In the genomic region with DNA sequence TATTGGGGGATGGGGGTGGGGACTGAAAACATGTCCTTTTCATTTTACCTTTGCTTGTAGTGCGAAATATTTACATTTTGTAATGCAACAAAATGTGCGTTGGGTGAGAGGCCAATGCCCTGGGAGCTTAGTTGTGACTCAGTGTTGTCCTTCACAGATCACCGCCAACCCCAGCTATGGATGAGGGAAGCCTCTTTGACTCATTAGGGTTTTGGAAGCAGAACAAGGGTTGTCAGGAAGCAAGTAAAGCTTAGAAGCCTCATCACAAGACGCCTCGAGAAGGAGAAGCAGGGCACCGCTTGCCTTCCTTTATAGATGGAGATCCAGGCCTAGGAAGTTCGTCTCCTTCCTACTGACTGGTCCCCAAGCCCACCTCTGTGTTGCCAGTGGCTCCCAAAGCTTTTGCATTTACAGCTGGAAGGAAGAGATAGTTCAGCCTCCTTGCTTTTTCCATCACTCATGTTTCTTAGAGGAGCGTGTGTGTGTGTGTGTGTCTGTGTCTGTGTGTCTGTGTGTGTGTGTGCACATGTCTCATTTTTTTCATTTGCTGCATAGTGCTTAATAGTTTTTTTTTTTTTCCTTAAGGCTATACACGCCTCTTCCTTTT, we compare ENCODE assay signal across 26 mouse cellular contexts.
A peak's percentile ranks its signal among the peaks of the same experiment; 100 is the strongest.
DNase-seq lines count a peak whose midpoint lies in the region; ATAC-seq and TF ChIP-seq lines count a peak whose summit lies in the region.
"Had no signal": no experiment of that assay in that cellular context is flagged by ENCODE, and none has a peak within 500 bp of the region (broad histone marks: within the 10 kb centered on the region; RNA-seq: fewer than 3 reads in every experiment).

No protein-coding gene starts in this region.

- H3K36me3 ChIP-seq in liver, embryonic 11.5 days (ENCODE audit: control insufficient read depth, insufficient read depth, low read length) = peaks cover 6% of the 10 kb centered on the region; the same call in 1 of the 2 replicates
- no peaks in the 10 kb centered on the region; the same call in 1 of the 2 replicates for H3K36me3 ChIP-seq in liver, embryonic 14.5 days (replicated peaks; ENCODE audit: control insufficient read depth, insufficient read depth, low read depth)
- H3K36me3 ChIP-seq: heart, embryonic 15.5 days; limb, embryonic 12.5 days; midbrain, embryonic 12.5 days; neural tube, embryonic 12.5 days had no signal

- intact Hi-C loops in left cerebral cortex, adult 2 months (cut with DNase I) = no loop called here

- peak overlapping the region; percentile 55 for H3K4me2 ChIP-seq in liver, embryonic 11.5 days
- H3K4me2 ChIP-seq in liver, embryonic 14.5 days (ENCODE audit: low read depth) = peak overlapping the region; percentile 66
- H3K4me2 ChIP-seq: heart, embryonic 15.5 days; limb, embryonic 12.5 days; midbrain, embryonic 12.5 days; neural tube, embryonic 12.5 days had no signal

- no peak for ATAC-seq in liver, embryonic 11.5 days (replicated peaks; ENCODE audit: low FRiP score)
- ATAC-seq in liver, embryonic 14.5 days (ENCODE audit: insufficient read depth) = no peak
- ATAC-seq: activated CD4-positive, CD25-positive, alpha-beta regulatory T cell, adult 4 months; forebrain, embryonic 14.5 days; hindbrain, embryonic 16.5 days; lung, postnatal 0 days had no signal

- no peak for TF ChIP-seq CTCF in liver, embryonic 14.5 days (IDR thresholded peaks at IDR 0.05; ENCODE audit: low read depth)
- TF ChIP-seq CTCF in left cerebral cortex, adult 2 months (IDR thresholded peaks at IDR 0.05) = no peak

- peak; percentile 70 for DNase-seq in adrenal gland, adult 2 months
- no peak for DNase-seq in adrenal gland, postnatal 10 days
- no peak for DNase-seq in liver, embryonic 11.5 days (ENCODE audit: low spot score)
- DNase-seq in liver = no peak
- DNase-seq in liver, embryonic 14.5 days (ENCODE audit: low read depth in 3 of 3, low spot score in 3 of 3) = no peak
- no peak for DNase-seq in left cerebral cortex, adult 2 months (ENCODE audit: extremely low spot score in 1 of 2, low spot score in 2 of 2)
- DNase-seq in ovary, postnatal 36 days (ENCODE audit: low spot score) = no peak
- DNase-seq: cerebellum, adult 8-10 months; cerebellum, postnatal 36 days; gastrocnemius, adult 2 months; gastrocnemius, postnatal 36 days; heart, adult 2 months; kidney, adult 2 months; lung, adult 18-20 months; lung, postnatal 4 days; thymus, postnatal 4 days had no signal

- TF ChIP-seq EP300 in liver, embryonic 14.5 days (IDR thresholded peaks at IDR 0.05; ENCODE audit: low read depth) = no peak

- H3K9me3 ChIP-seq in liver, embryonic 11.5 days (ENCODE audit: control insufficient read depth, low read length) = no peaks in the 10 kb centered on the region
- H3K9me3 ChIP-seq in liver, embryonic 14.5 days (ENCODE audit: control insufficient read depth, low read length) = no peaks in the 10 kb centered on the region
- H3K9me3 ChIP-seq: heart, embryonic 15.5 days; limb, embryonic 12.5 days; megakaryocyte, embryonic 14.5 days; midbrain, embryonic 12.5 days; neural tube, embryonic 12.5 days had no signal

- peaks cover 60% of the 10 kb centered on the region for H3K4me1 ChIP-seq in liver, embryonic 11.5 days (replicated peaks; ENCODE audit: control insufficient read depth, insufficient read depth, low read length)
- peaks cover 70 to 71% of the 10 kb centered on the region in 2 experiments for H3K4me1 ChIP-seq in liver, embryonic 14.5 days (replicated peaks; ENCODE audit: control insufficient read depth in 2 of 2, insufficient read depth in 2 of 2, low read length in 1 of 2)
- H3K4me1 ChIP-seq: limb, embryonic 12.5 days; midbrain, embryonic 12.5 days; neural tube, embryonic 12.5 days had no signal

- no peak overlapping the region for H3K4me3 ChIP-seq in liver, embryonic 11.5 days (ENCODE audit: low read depth, low read length)
- H3K4me3 ChIP-seq in liver, embryonic 14.5 days (ENCODE audit: insufficient read depth in 1 of 2, low read depth in 2 of 2, low read length in 2 of 2) = no peak overlapping the region
- H3K4me3 ChIP-seq in left cerebral cortex, adult 2 months = no peak overlapping the region
- H3K4me3 ChIP-seq: gastrocnemius, adult 2 months; heart, adult 2 months; heart, embryonic 15.5 days; limb, embryonic 12.5 days; midbrain, embryonic 12.5 days; myocyte; neural tube, embryonic 12.5 days had no signal

- peak overlapping the region; percentile 10 for H3K9ac ChIP-seq in liver, embryonic 11.5 days (ENCODE audit: low read depth, low read length)
- no peak overlapping the region for H3K9ac ChIP-seq in liver, embryonic 14.5 days (replicated peaks)
- H3K9ac ChIP-seq: heart, embryonic 15.5 days; limb, embryonic 12.5 days; midbrain, embryonic 12.5 days; neural tube, embryonic 12.5 days had no signal

- H3K27me3 ChIP-seq in liver, embryonic 11.5 days (replicated peaks; ENCODE audit: control insufficient read depth, insufficient read depth, low read length) = no peaks in the 10 kb centered on the region
- H3K27me3 ChIP-seq in liver, embryonic 14.5 days (ENCODE audit: control insufficient read depth, insufficient read depth, low read length) = no peaks in the 10 kb centered on the region
- H3K27me3 ChIP-seq: heart, embryonic 15.5 days; limb, embryonic 12.5 days; megakaryocyte, embryonic 14.5 days; midbrain, embryonic 12.5 days; neural tube, embryonic 12.5 days had no signal

- peak overlapping the region; percentile 93 for H3K27ac ChIP-seq in liver, embryonic 11.5 days (ENCODE audit: low read depth, low read length)
- H3K27ac ChIP-seq in liver, embryonic 14.5 days = peak overlapping the region; percentile 83
- no peak overlapping the region for H3K27ac ChIP-seq in left cerebral cortex, adult 2 months
- H3K27ac ChIP-seq: gastrocnemius, adult 2 months; heart, adult 2 months; heart, embryonic 15.5 days; limb, embryonic 12.5 days; midbrain, embryonic 12.5 days; neural tube, embryonic 12.5 days had no signal

- WGBS in liver, embryonic 11.5 days = 81% methylated on average over 9 of the region's 9 CpGs
- 66% methylated on average over 9 of the region's 9 CpGs for WGBS in liver, embryonic 14.5 days (ENCODE audit: insufficient replicate concordance)
